Mouse (Mus musculus) ES-Bruce4 (cell line): ENCODE results near the gene Fbxw10.

Experiments used
- CTCF ChIP-seq: IDR thresholded peaks from one replicate; pipeline ENCODE4 v1.8.1; 2011; ENCODE audit warnings: low read depth, low read length
- EP300 ChIP-seq: IDR thresholded peaks from 2 replicates; pipeline ENCODE4 v1.6.1; 2011; ENCODE audit warnings: low read depth, low read length; ENCODE audit not compliant: insufficient read depth

- no peak for TF ChIP-seq CTCF
- no peak for TF ChIP-seq EP300
These were observed 26.6 kb downstream of the Fbxw10 start for GRCm38 (mm10) chr11:62873479-62873878.
